Mouse (Mus musculus) hindbrain, embryonic 12.5 days (tissue): Measurements from ENCODE around the gene Gpr158. TPM values are rescaled to one million over a fixed set of nuclear protein-coding genes. Genes with fewer than 3 reads are reported as not detected.

Experiments
- ATAC-seq: fragments of 200-750 bp; cut with Nextera tagmentation; 2 replicates; pipeline ENCODE4 v1.8.0; 2017; ENCODE audit warnings: moderate TSS enrichment; ENCODE audit not compliant: low FRiP score
- H3K27ac ChIP-seq: fragments of 300-500 bp; sonication (generic); 2 replicates; pipeline ENCODE4 v1.5.1; 2016; ENCODE audit warnings: mild to moderate bottlenecking
- H3K27me3 ChIP-seq: fragments of 300-500 bp; sonication (generic); 2 replicates; pipeline ENCODE4 v1.6.1; 2016; ENCODE audit warnings: mild to moderate bottlenecking
- H3K36me3 ChIP-seq: fragments of 300-500 bp; sonication (generic); 2 replicates; pipeline ENCODE4 v1.6.1; 2016; ENCODE audit warnings: mild to moderate bottlenecking
- H3K4me1 ChIP-seq: fragments of 300-500 bp; sonication (generic); 2 replicates; pipeline ENCODE4 v1.6.1; 2016
- H3K4me2 ChIP-seq: fragments of 300-500 bp; sonication (generic); replicated peaks from 2 replicates; pipeline ENCODE4 v1.6.1; 2016; ENCODE audit warnings: mild to moderate bottlenecking
- H3K4me3 ChIP-seq: fragments of 300-500 bp; sonication (generic); 2 replicates; pipeline ENCODE4 v1.5.1; 2016; ENCODE audit warnings: mild to moderate bottlenecking
- H3K9ac ChIP-seq: fragments of 300-500 bp; sonication (generic); 2 replicates; pipeline ENCODE4 v1.6.1; 2016; ENCODE audit warnings: mild to moderate bottlenecking, moderate library complexity
- H3K9me3 ChIP-seq: fragments of 300-500 bp; sonication (generic); replicated peaks from 2 replicates; pipeline ENCODE4 v1.6.1; 2016; ENCODE audit warnings: mild to moderate bottlenecking
- WGBS: fragments of 180-500 bp; shearing (Covaris S2); methylation state at CpG from one replicate; pipeline ENCODE4 v1.1.7; 2016; 5-methylcytosine and 5-hydroxymethylcytosine counted together
- polyA plus RNA-seq: library from polyadenylated mRNA; unstranded; fragments of >200 nt; fragmentation: Nextera tagmentation; extraction: Ambion mirVana; gene quantifications from 2 replicates; pipeline ENCODE4 v1.2.1, GENCODE M21; 2016

The Gpr158 gene
- polyA plus RNA-seq, 1 experiment from 2014 or later = 1.4 TPM

DNA sequence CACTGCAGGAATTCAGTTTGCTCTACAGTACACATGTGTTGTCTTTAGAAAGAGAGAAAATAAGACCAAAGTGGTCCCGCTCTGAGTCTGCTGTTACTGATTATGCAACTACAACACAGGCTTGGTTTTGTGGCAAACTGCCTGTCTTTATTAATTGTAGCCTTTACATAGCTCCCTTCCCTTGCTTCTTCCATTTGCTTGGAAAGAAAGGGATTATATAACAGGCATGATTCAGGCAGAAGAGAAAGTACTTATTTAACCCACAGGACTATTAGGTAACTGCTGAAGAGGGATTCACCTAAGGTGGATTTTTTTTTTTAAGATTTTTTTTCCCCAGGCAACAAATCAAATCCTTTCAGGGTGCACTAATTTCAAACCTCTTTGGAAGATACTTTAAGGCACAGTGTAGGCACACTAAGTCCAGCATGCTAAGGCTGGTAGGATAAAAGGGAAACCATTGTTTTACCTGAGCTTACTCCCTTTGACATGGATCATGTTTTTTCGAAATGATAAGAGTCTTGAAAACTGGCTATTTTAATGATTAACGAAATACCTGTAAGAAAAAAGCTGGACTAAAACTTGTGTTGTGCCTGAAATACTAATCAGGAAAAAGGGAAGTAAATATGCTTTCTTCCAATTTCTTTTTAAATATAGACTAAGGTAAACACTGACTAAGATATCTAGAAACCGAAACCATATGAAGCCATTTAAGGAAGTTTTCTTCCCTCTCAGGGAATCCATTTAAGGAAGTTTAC is 308.9 kb downstream of the Gpr158 start:
- Histone ChIP-seq H3K4me3 (no peak overlapping the region), H3K27me3 (no peaks in the 10 kb centered on the region), H3K9me3 (no peaks in the 10 kb centered on the region), H3K9ac (no peak overlapping the region), H3K36me3 (no peaks in the 10 kb centered on the region), H3K4me1 (no peaks in the 10 kb centered on the region), H3K4me2 (no peak overlapping the region), H3K27ac (no peak overlapping the region)
- ATAC-seq = no peak
- WGBS = 92% methylated on average over 4 of the region's 4 CpGs

DNA sequence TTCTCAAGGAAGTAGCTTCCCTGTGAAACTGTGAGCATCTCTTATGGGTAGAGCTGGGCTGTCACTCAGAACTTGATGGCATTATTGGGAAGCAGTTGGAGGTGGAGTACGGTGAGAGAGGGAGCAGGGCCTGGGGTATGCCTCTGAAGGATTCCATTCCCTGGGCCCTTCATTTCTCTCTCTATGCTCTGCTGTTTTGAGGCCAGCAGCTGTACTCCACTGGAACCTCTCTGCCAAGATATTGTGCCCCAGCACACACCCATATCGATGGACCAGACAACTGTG is 309.4 kb downstream of the Gpr158 start:
- Histone ChIP-seq H3K36me3 (no peaks in the 10 kb centered on the region), H3K27ac (no peak overlapping the region), H3K4me2 (no peak overlapping the region), H3K9ac (no peak overlapping the region), H3K4me1 (no peaks in the 10 kb centered on the region), H3K4me3 (no peak overlapping the region), H3K9me3 (no peaks in the 10 kb centered on the region), H3K27me3 (no peaks in the 10 kb centered on the region)
- WGBS = 59% methylated on average over 2 of the region's 2 CpGs
- no peak for ATAC-seq

DNA sequence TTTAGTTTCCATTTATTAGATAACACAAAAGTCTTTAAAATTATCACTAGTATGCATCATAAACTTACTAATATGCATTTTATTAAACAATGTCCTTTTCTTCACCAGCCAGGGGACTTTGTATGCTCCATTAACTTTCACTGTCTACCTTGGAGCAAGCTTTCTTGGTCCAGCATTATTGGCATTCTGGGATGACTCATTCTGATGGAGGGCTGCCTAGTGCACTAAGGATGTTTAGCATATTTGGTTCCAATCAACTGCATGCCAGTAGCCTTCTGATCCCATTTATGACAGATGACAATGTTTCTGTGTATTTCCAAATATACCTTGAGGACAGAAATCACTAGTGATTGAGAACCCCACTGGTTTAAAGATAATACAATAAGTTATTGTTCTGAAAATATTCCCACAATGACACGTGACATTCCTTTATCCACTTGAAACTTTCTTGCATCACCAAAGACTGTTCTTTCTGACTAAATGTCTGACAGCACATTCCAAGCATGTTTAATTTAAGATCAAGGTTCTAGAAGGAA is 313.5 kb downstream of the Gpr158 start:
- H3K9ac ChIP-seq = no peak overlapping the region
- H3K36me3 ChIP-seq = no peaks in the 10 kb centered on the region
- 84% methylated on average over 1 of the region's 1 CpGs for whole genome bisulfite sequencing
- H3K4me2 ChIP-seq = no peak overlapping the region
- ATAC-seq = no peak
- H3K27me3 ChIP-seq = no peaks in the 10 kb centered on the region
- H3K4me3 ChIP-seq = no peak overlapping the region
- H3K27ac ChIP-seq = no peak overlapping the region
- no peaks in the 10 kb centered on the region for H3K9me3 ChIP-seq
- no peaks in the 10 kb centered on the region for H3K4me1 ChIP-seq

DNA sequence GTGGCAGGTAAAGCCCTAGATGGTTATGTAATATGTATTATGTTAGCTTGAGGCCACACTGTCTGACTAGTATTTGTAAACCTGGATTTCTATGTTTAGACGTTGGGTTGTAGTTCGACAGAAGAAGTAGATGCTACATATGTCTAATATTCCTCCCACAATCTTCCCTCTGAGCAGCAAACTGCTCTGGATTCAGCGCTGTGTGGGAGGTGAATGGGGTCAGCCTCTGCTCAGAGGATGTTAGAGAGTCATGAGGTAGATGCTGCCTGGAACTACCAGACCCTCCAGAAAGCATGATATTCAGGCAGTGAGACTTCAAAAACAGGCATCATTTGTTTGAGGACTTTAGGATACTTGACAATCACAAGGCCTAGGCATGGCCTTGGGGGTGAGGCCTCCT is 317.4 kb downstream of the Gpr158 start:
- no peak overlapping the region for H3K4me3 ChIP-seq
- no peaks in the 10 kb centered on the region for H3K27me3 ChIP-seq
- H3K9ac ChIP-seq = no peak overlapping the region
- no peak overlapping the region for H3K27ac ChIP-seq
- H3K4me1 ChIP-seq = no peaks in the 10 kb centered on the region
- no peak for ATAC-seq
- no peak overlapping the region for H3K4me2 ChIP-seq
- whole genome bisulfite sequencing = 84% methylated on average over 3 of the region's 3 CpGs
- H3K9me3 ChIP-seq = no peaks in the 10 kb centered on the region
- H3K36me3 ChIP-seq = no peaks in the 10 kb centered on the region

DNA sequence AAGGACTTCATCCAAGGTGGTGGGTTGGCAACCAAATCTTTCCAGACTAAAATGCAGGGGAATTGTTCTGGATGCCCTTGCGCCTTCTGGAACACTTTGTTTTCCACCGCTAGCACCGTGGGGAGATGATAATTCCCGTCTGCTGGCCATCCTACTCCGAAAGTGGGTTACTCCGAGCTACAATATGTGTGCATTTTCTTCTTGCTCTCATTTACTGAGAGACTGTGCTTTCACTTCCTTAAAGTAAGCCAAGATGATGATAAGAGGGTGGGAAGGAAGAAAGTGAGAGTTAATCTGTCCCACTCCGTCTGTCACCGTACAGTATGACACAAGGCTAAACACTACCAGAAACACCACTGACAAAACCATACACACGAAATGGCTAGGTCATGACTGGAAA is 325.8 kb downstream of the Gpr158 start:
- Histone ChIP-seq H3K27me3 (no peaks in the 10 kb centered on the region), H3K4me3 (no peak overlapping the region), H3K9me3 (no peaks in the 10 kb centered on the region), H3K9ac (no peak overlapping the region), H3K4me2 (no peak overlapping the region), H3K27ac (no peak overlapping the region), H3K36me3 (no peaks in the 10 kb centered on the region), H3K4me1 (no peaks in the 10 kb centered on the region)
- no peak for ATAC-seq
- 89% methylated on average over 9 of the region's 9 CpGs for WGBS

DNA sequence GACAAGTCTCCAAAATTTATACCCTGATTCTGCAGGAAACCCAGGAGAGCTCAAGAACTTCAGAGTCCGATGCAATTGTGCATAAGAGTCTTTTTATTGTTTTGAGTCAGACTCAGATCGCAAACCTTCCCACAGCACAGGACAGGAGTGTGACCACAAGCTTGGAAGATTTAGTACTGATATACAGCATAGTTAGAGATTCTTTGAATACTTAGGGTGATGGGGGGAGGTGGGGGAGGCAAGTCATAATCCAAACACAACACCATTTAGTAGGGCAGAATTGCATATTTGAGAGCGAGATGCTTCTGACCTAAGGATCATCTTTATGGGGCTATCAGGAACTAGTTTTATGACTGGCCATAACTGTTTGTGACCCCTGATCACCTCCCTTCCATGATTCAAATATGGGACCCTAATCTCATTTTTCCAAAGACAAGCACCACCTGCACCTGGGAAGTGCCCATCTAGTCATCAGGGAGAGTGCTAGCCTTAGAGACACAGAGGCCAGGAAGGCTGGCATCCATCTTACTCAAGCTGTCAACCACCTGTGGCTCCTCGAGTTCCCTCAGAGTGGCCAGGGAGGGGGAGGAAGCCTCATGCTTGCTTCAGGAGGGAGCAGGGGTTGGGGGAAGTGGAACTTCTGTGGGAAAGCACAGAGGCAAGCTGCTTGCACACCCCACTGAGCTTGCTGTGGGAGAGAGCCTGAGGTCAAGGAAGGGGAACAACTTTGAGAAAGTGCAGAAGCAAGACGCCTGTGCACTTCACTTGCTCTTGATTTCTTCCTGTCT is 326.7 kb downstream of the Gpr158 start:
- no peak overlapping the region for H3K27ac ChIP-seq
- no peak overlapping the region for H3K4me3 ChIP-seq
- H3K9me3 ChIP-seq = no peaks in the 10 kb centered on the region
- WGBS = 74% methylated on average over 5 of the region's 5 CpGs
- no peaks in the 10 kb centered on the region for H3K4me1 ChIP-seq
- no peak overlapping the region for H3K4me2 ChIP-seq
- H3K9ac ChIP-seq = no peak overlapping the region
- H3K27me3 ChIP-seq = no peaks in the 10 kb centered on the region
- no peaks in the 10 kb centered on the region for H3K36me3 ChIP-seq
- ATAC-seq = no peak

DNA sequence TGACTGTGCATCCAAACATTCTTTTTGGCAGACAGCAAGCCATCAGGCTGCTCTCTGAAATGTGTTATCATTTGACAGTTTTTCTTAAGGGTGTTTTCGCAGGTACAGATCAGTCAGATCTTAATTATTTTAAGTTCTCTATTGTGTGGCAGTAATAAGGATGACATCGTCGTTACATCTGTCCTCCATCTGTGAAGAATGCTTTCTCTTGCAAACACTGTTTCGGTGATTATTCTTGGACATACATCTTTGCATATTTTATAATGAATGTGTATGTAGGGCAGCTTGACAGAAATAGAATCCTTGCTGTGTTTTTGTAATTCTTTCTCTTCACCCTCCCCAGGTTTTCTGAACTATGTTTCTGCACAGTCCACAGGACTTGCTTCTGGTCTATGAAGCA is 360.7 kb downstream of the Gpr158 start:
- H3K4me3 ChIP-seq = no peak overlapping the region
- H3K9me3 ChIP-seq = no peaks in the 10 kb centered on the region
- no peak overlapping the region for H3K27ac ChIP-seq
- no peaks in the 10 kb centered on the region for H3K36me3 ChIP-seq
- H3K27me3 ChIP-seq = no peaks in the 10 kb centered on the region
- WGBS = 90% methylated on average over 4 of the region's 4 CpGs
- ATAC-seq = no peak
- H3K4me1 ChIP-seq = no peaks in the 10 kb centered on the region
- no peak overlapping the region for H3K9ac ChIP-seq
- H3K4me2 ChIP-seq = no peak overlapping the region

DNA sequence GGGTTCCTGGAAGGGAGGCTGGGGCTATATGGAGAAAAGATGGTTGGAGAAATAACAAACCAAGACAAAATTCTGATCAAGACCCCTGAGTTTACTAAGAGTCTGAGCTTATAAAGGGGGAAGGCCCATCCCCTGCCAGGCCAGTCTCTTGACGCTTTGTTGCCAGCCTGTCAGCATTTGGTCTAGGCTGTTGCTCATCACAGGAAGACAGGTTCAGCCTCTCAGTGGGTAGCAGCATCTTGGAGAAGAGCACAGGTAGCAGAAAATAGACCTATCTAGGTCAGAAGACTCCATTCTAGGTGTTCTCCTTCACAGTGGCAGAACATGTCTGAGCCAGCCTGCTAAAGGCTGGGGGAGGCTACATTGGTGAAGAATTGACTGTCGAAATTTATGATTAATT is 416.4 kb downstream of the Gpr158 start:
- H3K4me1 ChIP-seq = no peaks in the 10 kb centered on the region
- H3K9me3 ChIP-seq = no peaks in the 10 kb centered on the region
- no peak overlapping the region for H3K4me2 ChIP-seq
- H3K27me3 ChIP-seq = no peaks in the 10 kb centered on the region
- H3K4me3 ChIP-seq = no peak overlapping the region
- no peak for ATAC-seq
- H3K27ac ChIP-seq = no peak overlapping the region
- WGBS = 93% methylated on average over 2 of the region's 2 CpGs
- no peak overlapping the region for H3K9ac ChIP-seq
- no peaks in the 10 kb centered on the region for H3K36me3 ChIP-seq

DNA sequence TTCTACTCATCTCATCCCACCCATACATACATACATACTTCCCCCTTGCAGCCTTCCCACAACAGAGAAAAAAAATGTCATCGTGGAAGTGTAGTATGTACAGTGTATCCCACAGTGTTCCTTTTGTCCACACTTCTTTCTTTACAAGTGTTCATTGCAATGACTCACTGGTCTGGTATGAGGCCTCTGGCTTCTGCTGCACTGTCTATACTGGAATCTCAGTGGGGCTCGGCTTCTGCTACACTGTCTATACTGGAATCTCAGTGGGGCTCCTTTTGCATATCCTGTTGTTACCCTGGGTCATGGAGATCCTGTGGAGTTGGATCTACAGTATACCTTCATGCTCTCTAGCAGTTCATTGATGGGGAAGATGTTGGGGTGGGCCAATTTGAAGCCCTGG is 425.8 kb downstream of the Gpr158 start:
- no peaks in the 10 kb centered on the region for H3K36me3 ChIP-seq
- H3K9me3 ChIP-seq = no peaks in the 10 kb centered on the region
- no peaks in the 10 kb centered on the region for H3K4me1 ChIP-seq
- no peak overlapping the region for H3K9ac ChIP-seq
- no peak overlapping the region for H3K27ac ChIP-seq
- WGBS = 79% methylated on average over 2 of the region's 2 CpGs
- no peak overlapping the region for H3K4me3 ChIP-seq
- H3K4me2 ChIP-seq = no peak overlapping the region
- H3K27me3 ChIP-seq = no peaks in the 10 kb centered on the region
- no peak for ATAC-seq

DNA sequence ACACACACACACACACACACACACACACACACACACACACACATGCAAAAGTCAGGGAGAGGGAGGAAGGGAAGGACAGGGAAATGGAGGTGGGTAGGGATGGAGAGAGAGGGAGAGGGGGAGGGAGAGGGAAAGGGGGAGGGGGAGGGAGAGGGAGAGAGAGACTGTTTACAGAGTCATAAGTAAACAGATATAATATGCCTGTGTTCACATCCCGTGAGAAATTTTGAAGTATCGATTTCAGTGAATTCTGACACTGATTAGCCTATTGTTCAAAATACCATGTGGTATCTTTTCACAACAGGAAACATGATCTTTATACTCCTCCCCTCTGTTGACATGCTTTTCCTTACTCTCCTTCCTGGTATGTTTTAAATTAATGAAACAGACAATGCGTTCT is 432.3 kb downstream of the Gpr158 start:
- WGBS = 83% methylated on average over 3 of the region's 3 CpGs
- no peak overlapping the region for H3K9ac ChIP-seq
- no peaks in the 10 kb centered on the region for H3K27me3 ChIP-seq
- no peak overlapping the region for H3K27ac ChIP-seq
- no peak for ATAC-seq
- H3K4me3 ChIP-seq = no peak overlapping the region
- no peaks in the 10 kb centered on the region for H3K36me3 ChIP-seq
- H3K9me3 ChIP-seq = no peaks in the 10 kb centered on the region
- H3K4me1 ChIP-seq = no peaks in the 10 kb centered on the region
- H3K4me2 ChIP-seq = no peak overlapping the region

DNA sequence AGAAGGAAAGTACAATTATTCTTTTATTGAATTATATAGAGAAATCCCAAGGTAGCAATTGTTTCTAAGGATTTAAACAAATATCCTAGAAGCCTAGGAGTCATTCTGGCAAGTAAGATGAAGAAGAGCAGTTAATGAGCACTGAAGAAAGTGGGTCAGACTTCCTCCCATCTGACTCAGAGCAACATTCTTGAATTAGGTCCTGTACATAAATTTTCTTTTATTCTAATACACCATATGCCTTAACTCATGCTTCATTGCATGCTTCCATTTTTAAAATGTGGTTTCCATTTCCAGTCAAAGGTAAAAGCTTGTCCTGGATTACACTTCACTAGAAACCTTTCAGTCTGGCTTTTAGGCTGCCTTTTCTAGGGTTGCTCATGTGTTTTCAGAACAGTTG is 432.7 kb downstream of the Gpr158 start:
- Histone ChIP-seq H3K4me2 (no peak overlapping the region), H3K27me3 (no peaks in the 10 kb centered on the region), H3K4me3 (no peak overlapping the region), H3K4me1 (no peaks in the 10 kb centered on the region), H3K36me3 (no peaks in the 10 kb centered on the region), H3K9me3 (no peaks in the 10 kb centered on the region), H3K9ac (no peak overlapping the region), H3K27ac (no peak overlapping the region)
- no peak for ATAC-seq

DNA sequence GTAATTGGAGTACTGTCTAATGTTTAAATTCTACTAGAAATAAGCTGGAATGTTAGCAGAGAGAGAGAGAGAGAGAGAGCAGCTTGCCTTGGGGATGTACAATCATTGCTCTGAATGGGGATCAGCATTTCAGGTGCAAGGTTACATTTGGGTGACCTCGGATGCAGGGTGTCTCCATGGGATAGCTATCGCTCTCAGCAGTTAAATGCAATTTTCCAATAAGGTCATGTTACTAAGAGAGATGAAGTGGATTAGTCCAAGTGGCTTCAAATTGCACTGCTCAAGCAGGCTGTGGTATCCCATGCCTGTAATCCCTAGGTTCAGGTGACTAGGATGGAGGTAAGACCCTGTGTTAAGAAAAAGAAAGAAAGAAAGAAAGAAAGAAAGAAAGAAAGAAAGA is 441.2 kb downstream of the Gpr158 start:
- Histone ChIP-seq H3K27ac (no peak overlapping the region), H3K4me2 (no peak overlapping the region), H3K9me3 (no peaks in the 10 kb centered on the region), H3K9ac (no peak overlapping the region), H3K36me3 (no peaks in the 10 kb centered on the region), H3K4me1 (no peaks in the 10 kb centered on the region), H3K27me3 (no peaks in the 10 kb centered on the region), H3K4me3 (no peak overlapping the region)
- no peak for ATAC-seq
- WGBS = 72% methylated on average over 2 of the region's 2 CpGs

DNA sequence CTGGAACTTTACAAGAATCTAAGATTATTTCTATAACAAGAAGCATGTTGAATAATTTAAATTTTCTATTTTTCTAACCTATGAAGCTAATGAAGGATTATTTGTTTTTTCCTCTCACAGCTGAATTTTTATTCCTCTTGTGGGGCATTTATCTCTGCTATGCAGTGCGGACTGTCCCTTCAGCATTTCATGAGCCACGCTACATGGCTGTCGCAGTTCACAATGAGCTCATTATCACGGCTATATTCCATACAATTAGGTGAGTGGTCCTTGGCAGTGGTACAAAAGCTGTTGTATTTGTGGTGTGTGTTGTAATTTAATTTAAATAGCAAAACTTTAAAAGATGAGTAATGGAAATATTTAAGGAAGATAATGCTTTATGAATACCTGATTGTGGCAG is 443.1 kb downstream of the Gpr158 start:
- no peak overlapping the region for H3K4me3 ChIP-seq
- H3K27me3 ChIP-seq = no peaks in the 10 kb centered on the region
- H3K4me2 ChIP-seq = no peak overlapping the region
- no peaks in the 10 kb centered on the region for H3K4me1 ChIP-seq
- H3K9me3 ChIP-seq = no peaks in the 10 kb centered on the region
- WGBS = 55% methylated on average over 4 of the region's 4 CpGs
- no peaks in the 10 kb centered on the region for H3K36me3 ChIP-seq
- H3K9ac ChIP-seq = no peak overlapping the region
- ATAC-seq = 0 out of 2 replicates have a peak, but pooled peaks have one; percentile 68
- H3K27ac ChIP-seq = no peak overlapping the region
